Mouse (Mus musculus) ES-E14 (cell line): Measurements from ENCODE around the gene Smok2b.
"Not testable (repeated sequence)": the region's sequence is repeated elsewhere in the genome, so short reads cannot be mapped to it uniquely, and the experiment has no call there.

Experiments used
- CHD2 ChIP-seq: IDR thresholded peaks from 2 replicates; pipeline ENCODE4 v1.6.1; 2014; ENCODE audit warnings: mild to moderate bottlenecking, low read depth, low read length, inconsistent platforms
- ZC3H11A ChIP-seq: IDR thresholded peaks from 2 replicates; pipeline ENCODE4 v1.6.1; 2012; ENCODE audit warnings: low read depth, mild to moderate bottlenecking, inconsistent platforms, low read length, borderline replicate concordance
- ZNF384 ChIP-seq: IDR thresholded peaks from 2 replicates; pipeline ENCODE4 v1.6.1; 2012; ENCODE audit warnings: low read depth, low read length, inconsistent platforms

GRCm38 (mm10) chr17:13239461-13239860, 9.4 kb downstream of the Smok2b start:
- not testable (repeated sequence) for TF ChIP-seq CHD2, ZC3H11A, ZNF384
